Mouse (Mus musculus) hindbrain, embryonic 15.5 days (tissue): Measurements from ENCODE around the gene Slc26a1. TPM values are rescaled to one million over a fixed set of nuclear protein-coding genes. Genes with fewer than 3 reads are reported as not detected.
"Not testable (repeated sequence)": the region's sequence is repeated elsewhere in the genome, so short reads cannot be mapped to it uniquely, and the experiment has no call there.

ENCODE experiments used
- ATAC-seq: fragments of 200-750 bp; cut with Nextera tagmentation; 2 replicates; pipeline ENCODE4 v1.8.0; 2017; ENCODE audit warnings: low read depth, moderate number of reproducible peaks, moderate TSS enrichment; ENCODE audit not compliant: low FRiP score
- H3K27ac ChIP-seq: fragments of 300-500 bp; sonication (generic); replicated peaks from 2 replicates; pipeline ENCODE4 v1.5.1; 2015; ENCODE audit warnings: mild to moderate bottlenecking, inconsistent platforms
- H3K27me3 ChIP-seq: fragments of 300-500 bp; sonication (generic); 2 replicates; pipeline ENCODE4 v1.6.1; 2015; ENCODE audit warnings: control low read depth, inconsistent platforms
- H3K36me3 ChIP-seq: fragments of 300-500 bp; sonication (generic); 2 replicates; pipeline ENCODE4 v1.6.1; 2015; ENCODE audit warnings: control low read depth, inconsistent platforms
- H3K4me1 ChIP-seq: fragments of 300-500 bp; sonication (generic); replicated peaks from 2 replicates; pipeline ENCODE4 v1.6.1; 2015; ENCODE audit warnings: control low read depth, inconsistent platforms
- H3K4me2 ChIP-seq: fragments of 300-500 bp; sonication (generic); 2 replicates; pipeline ENCODE4 v1.6.1; 2015; ENCODE audit warnings: moderate library complexity, mild to moderate bottlenecking, inconsistent platforms
- H3K4me3 ChIP-seq: fragments of 300-500 bp; sonication (generic); 2 replicates; pipeline ENCODE4 v1.5.1; 2015; ENCODE audit warnings: mild to moderate bottlenecking, inconsistent platforms
- H3K9ac ChIP-seq: fragments of 300-500 bp; sonication (generic); 2 replicates; pipeline ENCODE4 v1.6.1; 2015; ENCODE audit warnings: inconsistent platforms
- H3K9me3 ChIP-seq: fragments of 300-500 bp; sonication (generic); 2 replicates; pipeline ENCODE4 v1.6.1; 2016; ENCODE audit warnings: control low read depth, inconsistent platforms
- WGBS: fragments of 180-500 bp; shearing (Covaris S2); methylation state at CpG from one replicate; pipeline ENCODE4 v1.1.7; 2015; 5-methylcytosine and 5-hydroxymethylcytosine counted together
- polyA plus RNA-seq: library from polyadenylated mRNA; unstranded; fragments of >200 nt; fragmentation: Nextera tagmentation; extraction: Ambion mirVana; gene quantifications from 2 replicates; pipeline ENCODE4 v1.2.1, GENCODE M21; 2015

Slc26a1 gene
- polyA plus RNA-seq, 1 experiment from 2014 or later = 3.0 TPM

DNA sequence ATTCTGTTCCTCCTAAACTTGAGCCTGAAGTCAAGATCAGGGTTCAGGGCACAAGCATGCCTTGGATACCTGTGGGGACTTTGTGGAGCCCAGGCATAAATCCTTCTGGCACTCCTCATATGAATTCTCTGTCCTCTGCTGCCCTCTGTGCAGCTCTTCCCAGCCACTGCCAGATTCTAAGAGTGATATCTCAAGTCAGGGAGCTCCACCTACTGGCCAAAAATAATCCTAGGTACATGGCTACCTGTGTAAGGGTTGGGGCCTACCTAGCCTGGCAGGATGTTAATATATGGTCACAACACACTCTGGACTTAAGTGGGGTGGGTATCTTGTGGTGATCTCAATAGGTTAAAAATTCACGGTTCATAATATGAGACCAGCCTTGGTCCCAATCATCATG lies 23.5 kb downstream of the Slc26a1 start:
- Histone ChIP-seq H3K9ac (no peak overlapping the region), H3K27ac (no peak overlapping the region), H3K36me3 (peaks cover 76% of the 10 kb centered on the region), H3K4me2 (no peak overlapping the region), H3K4me3 (no peak overlapping the region), H3K27me3 (no peaks in the 10 kb centered on the region), H3K4me1 (no peaks in the 10 kb centered on the region), H3K9me3 (no peaks in the 10 kb centered on the region)
- peak; percentile 61 for ATAC-seq
- 65% methylated on average over 1 of the region's 1 CpGs for WGBS

DNA sequence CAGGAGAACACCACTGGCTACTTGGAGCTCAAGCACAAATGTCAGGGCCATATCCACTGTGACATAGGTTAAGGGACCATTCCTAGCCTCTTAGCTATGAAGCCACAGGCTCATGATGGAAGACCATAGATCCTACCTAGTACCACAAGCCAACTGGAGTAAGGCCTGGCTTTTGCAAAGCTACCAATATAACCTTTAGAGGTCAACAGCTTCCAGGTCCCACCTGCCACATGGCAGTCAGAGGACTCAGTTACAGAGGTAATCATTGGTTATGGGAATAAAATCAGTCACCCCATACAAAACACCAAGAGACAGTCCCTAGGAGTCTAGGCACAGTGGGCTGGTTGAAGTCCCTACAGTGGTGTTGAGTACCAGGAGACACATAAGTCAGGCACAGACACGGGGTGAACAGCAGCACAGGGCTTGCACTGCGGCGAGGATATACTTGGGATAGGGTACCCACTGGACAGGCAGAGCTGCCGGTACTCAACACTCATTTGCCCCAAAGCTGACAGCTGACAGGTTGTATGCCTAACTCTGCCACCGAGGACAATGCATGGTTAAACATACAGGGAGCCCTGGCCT lies 24.1 kb downstream of the Slc26a1 start:
- no peaks in the 10 kb centered on the region for H3K9me3 ChIP-seq
- no peaks in the 10 kb centered on the region for H3K27me3 ChIP-seq
- no peak overlapping the region for H3K27ac ChIP-seq
- H3K4me3 ChIP-seq = no peak overlapping the region
- no peak for ATAC-seq
- H3K36me3 ChIP-seq = peaks cover 75% of the 10 kb centered on the region
- no peak overlapping the region for H3K4me2 ChIP-seq
- no peaks in the 10 kb centered on the region for H3K4me1 ChIP-seq
- no peak overlapping the region for H3K9ac ChIP-seq
- WGBS = 83% methylated on average over 5 of the region's 5 CpGs

DNA sequence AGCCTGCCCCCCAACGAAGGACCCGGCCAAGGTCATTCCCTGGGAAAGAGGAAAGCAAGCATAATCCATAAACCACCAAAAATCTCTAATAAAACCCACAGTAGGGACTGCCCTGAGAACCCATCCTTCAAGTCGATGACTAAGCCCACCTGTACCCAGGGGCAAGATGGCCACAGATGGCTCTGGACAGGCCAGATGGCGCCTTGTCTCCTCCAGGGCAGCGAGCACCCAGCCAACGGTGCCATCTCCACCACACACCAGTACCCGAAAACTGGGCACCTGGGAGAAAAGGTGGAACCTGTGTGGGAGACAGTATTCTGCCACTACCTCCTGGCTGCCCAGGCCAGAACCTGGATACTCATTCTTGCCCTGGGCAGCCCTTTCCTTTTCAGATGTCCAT lies 25.0 kb downstream of the Slc26a1 start:
- Histone ChIP-seq H3K9ac (no peak overlapping the region), H3K27me3 (no peaks in the 10 kb centered on the region), H3K4me2 (no peak overlapping the region), H3K9me3 (no peaks in the 10 kb centered on the region), H3K4me1 (no peaks in the 10 kb centered on the region), H3K4me3 (no peak overlapping the region), H3K36me3 (peaks cover 78% of the 10 kb centered on the region), H3K27ac (no peak overlapping the region)
- WGBS = 95% methylated on average over 7 of the region's 7 CpGs
- ATAC-seq = no peak

DNA sequence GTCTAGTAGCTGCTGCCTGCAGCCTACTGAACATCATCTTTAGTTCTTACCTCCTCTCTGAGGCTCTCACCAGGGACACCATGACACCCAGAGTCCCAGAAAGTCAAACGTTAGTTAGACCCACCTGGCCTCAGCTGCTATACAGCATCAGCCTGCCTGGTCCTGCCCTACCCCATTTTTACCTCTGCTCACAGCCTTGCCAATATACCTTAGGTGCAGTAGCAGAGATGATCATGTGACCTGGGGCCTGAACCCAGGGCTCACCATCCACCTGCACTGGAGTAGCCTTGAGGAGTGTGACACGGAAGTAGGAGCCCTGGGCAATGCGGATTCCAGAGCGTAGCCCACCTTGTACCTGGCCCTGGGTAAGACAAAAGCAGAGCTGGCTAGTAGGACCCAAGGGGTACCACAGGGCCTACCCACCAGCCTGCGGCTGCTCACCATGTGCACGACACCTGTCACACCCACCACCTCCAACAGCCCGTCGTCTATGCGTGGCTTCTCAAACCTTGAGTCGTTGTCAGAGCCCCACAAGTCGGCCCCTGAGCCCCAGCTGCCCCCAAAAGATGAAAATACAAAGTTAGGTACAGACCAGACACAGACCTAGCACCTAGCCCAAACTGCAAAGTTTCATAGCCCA lies 26.3 kb downstream of the Slc26a1 start:
- H3K27me3 ChIP-seq = no peaks in the 10 kb centered on the region
- no peaks in the 10 kb centered on the region for H3K9me3 ChIP-seq
- H3K9ac ChIP-seq = no peak overlapping the region
- H3K4me3 ChIP-seq = no peak overlapping the region
- peaks cover 73% of the 10 kb centered on the region for H3K36me3 ChIP-seq
- no peaks in the 10 kb centered on the region for H3K4me1 ChIP-seq
- 92% methylated on average over 11 of the region's 11 CpGs for WGBS
- no peak overlapping the region for H3K27ac ChIP-seq
- no peak for ATAC-seq
- no peak overlapping the region for H3K4me2 ChIP-seq

DNA sequence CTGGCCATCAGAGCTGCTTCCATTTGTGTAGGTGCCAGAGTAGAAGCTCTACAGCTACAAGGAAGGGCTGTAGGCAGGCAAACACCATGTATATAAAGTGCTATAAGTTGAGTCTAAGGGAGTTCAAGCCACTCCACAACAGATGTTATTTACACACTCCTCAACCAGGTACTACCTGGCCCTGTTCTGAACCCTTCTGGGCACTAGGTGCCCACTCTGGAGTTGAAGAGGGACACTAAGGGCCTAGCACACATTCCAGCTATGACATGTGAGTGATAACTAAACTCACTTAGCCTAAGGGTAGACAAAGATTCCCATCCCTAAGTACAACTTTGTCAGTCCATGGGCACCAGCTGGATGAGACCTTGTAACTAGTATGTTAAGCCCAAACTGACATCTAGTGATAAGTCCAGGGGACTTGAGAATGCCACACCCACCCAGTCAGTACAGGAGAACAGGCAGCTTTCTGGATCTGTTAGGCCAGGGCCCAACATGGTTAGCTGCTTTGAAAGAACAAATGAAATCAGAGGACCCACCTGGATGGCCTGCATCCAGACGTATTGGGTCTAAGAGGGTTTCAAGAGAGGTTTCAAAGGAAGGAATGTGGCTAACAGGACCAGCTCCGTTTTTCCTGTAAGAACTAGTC lies 27.4 kb downstream of the Slc26a1 start:
- Histone ChIP-seq H3K4me3 (no peak overlapping the region), H3K36me3 (peaks cover 68% of the 10 kb centered on the region), H3K4me2 (no peak overlapping the region), H3K27me3 (no peaks in the 10 kb centered on the region), H3K4me1 (no peaks in the 10 kb centered on the region), H3K9ac (no peak overlapping the region), H3K9me3 (no peaks in the 10 kb centered on the region), H3K27ac (no peak overlapping the region)
- ATAC-seq = no peak
- WGBS = 83% methylated on average over 2 of the region's 2 CpGs

DNA sequence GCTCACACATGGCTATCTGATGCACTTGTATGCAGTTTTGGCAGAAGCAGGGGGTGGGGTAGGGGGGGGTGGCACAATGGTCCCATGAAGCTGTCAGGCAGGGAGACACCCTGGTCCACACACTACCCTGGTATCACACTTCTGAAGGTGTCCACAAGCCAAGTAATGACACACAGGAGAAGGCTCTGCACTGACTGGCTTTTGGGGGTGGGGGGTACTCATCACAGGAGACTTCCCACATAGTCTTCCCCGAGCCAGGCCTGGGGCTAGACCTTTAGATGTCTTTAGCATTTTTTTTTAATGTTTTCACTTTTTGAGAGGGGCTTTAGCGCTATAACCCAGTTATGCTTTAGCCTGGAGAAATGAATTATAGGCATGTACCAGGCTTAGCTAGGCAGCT lies 28.1 kb downstream of the Slc26a1 start:
- H3K4me1 ChIP-seq = no peaks in the 10 kb centered on the region
- no peak overlapping the region for H3K4me3 ChIP-seq
- H3K4me2 ChIP-seq = no peak overlapping the region
- WGBS = 88% methylated on average over 2 of the region's 2 CpGs
- peaks cover 67% of the 10 kb centered on the region for H3K36me3 ChIP-seq
- no peaks in the 10 kb centered on the region for H3K9me3 ChIP-seq
- H3K27me3 ChIP-seq = no peaks in the 10 kb centered on the region
- H3K9ac ChIP-seq = no peak overlapping the region
- no peak for ATAC-seq
- no peak overlapping the region for H3K27ac ChIP-seq

DNA sequence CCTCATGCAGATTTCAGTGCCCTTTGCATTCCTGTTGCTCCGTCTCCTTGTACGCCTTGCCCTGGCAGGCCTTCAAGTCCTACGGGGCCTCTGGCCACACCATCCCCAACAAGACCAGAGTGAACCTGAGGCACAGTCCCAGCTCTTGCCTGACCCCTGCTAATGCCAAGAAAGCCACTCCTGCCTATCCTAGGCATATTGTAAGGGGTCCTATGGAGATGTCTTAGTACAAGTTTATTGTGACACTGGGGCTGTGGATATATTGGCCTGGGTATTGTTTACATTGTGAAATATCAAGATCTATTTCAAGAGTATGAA lies 29.1 kb downstream of the Slc26a1 start:
- no peaks in the 10 kb centered on the region for H3K9me3 ChIP-seq
- H3K4me3 ChIP-seq = no peak overlapping the region
- H3K27ac ChIP-seq = no peak overlapping the region
- peak; percentile 6; the same call in 1 of the 2 replicates for ATAC-seq
- H3K4me2 ChIP-seq = no peak overlapping the region
- peaks cover 66% of the 10 kb centered on the region for H3K36me3 ChIP-seq
- H3K4me1 ChIP-seq = no peaks in the 10 kb centered on the region
- no peaks in the 10 kb centered on the region for H3K27me3 ChIP-seq
- no peak overlapping the region for H3K9ac ChIP-seq
- 88% methylated on average over 3 of the region's 3 CpGs for WGBS

DNA sequence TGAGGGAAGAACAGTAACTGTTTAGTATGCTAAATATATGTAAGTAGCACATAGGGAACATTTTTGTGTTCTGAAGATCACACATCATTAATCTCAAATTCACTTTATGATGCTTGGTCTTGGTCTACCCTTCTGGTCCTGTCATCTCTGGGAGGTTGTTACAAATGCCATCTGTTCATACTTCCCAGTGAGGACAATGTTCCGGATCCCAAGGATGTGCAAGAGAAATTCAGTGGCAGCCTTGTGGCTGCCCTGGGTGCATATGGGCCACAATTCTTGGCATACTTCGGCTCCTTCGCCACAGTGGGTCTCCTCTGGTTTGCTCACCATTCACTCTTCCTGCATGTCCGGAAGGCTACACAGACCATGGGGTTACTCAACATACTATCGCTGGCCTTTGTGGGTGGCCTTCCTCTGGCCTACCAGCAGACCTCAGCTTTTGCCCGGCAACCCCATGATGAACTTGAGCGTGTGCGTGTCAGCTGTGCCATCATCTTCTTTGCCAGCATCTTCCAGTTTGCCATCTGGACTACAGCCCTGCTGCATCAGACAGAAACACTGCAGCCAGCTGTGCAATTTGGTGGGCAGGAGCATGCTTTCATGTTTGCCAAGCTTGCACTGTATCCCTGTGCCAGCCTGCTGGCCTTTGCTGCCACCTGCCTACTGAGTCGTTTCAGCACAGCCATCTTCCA lies 29.6 kb downstream of the Slc26a1 start:
- ATAC-seq = peak; percentile 55
- 87% methylated on average over 9 of the region's 9 CpGs for WGBS
- no peaks in the 10 kb centered on the region for H3K9me3 ChIP-seq
- H3K27me3 ChIP-seq = no peaks in the 10 kb centered on the region
- H3K4me1 ChIP-seq = no peaks in the 10 kb centered on the region
- peaks cover 61% of the 10 kb centered on the region for H3K36me3 ChIP-seq
- H3K4me3 ChIP-seq = no peak overlapping the region
- no peak overlapping the region for H3K27ac ChIP-seq
- no peak overlapping the region for H3K4me2 ChIP-seq
- H3K9ac ChIP-seq = no peak overlapping the region

DNA sequence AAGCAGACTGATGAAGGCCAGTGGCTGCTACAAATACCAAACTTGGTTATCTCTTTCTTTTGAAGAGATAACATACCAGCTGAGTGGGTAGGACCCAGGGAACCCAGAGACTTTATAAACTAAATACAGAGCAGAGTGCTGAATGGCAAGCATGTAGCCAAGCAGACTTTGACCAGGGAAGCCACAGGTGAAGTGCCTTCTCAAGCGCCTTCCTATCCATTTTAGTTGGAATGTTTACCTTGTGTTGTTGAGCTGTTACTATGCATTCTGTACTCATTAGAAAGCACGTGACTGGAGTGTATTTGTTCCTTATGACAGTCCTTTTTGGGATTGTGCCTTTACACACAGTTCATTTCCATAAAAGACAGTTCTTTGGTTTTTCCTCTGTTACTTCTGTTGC lies 31.7 kb downstream of the Slc26a1 start:
- no peak overlapping the region for H3K4me2 ChIP-seq
- H3K27me3 ChIP-seq = no peaks in the 10 kb centered on the region
- H3K36me3 ChIP-seq = peaks cover 52% of the 10 kb centered on the region
- H3K4me1 ChIP-seq = no peaks in the 10 kb centered on the region
- no peak overlapping the region for H3K9ac ChIP-seq
- H3K4me3 ChIP-seq = no peak overlapping the region
- H3K9me3 ChIP-seq = no peaks in the 10 kb centered on the region
- WGBS = 83% methylated on average over 2 of the region's 2 CpGs
- no peak for ATAC-seq
- H3K27ac ChIP-seq = no peak overlapping the region

DNA sequence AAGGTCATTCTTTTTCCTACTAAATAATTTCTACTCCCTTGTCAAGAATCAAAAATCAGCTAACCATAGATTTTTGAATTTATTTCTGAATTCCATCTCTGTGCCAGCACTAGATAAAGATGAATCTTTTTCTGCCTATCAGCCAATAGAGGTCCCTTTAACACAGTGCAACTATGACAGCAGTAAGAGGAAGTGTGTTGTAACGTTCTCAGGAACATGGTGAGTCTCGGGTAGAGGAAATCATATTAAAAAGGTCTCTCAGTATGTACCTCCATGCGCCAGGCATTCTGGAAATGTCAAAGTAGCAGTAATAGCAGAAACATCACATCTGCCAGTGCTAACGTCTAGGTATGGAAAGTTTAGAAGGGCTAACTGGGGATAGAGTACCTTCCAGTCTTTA lies 39.2 kb downstream of the Slc26a1 start:
- no peaks in the 10 kb centered on the region for H3K9me3 ChIP-seq
- no peak overlapping the region for H3K27ac ChIP-seq
- H3K9ac ChIP-seq = no peak overlapping the region
- H3K4me2 ChIP-seq = no peak overlapping the region
- H3K27me3 ChIP-seq = no peaks in the 10 kb centered on the region
- WGBS = 85% methylated on average over 4 of the region's 4 CpGs
- no peak for ATAC-seq
- no peak overlapping the region for H3K4me3 ChIP-seq
- peaks cover 7% of the 10 kb centered on the region; the same call in 1 of the 2 replicates for H3K36me3 ChIP-seq
- no peaks in the 10 kb centered on the region for H3K4me1 ChIP-seq

DNA sequence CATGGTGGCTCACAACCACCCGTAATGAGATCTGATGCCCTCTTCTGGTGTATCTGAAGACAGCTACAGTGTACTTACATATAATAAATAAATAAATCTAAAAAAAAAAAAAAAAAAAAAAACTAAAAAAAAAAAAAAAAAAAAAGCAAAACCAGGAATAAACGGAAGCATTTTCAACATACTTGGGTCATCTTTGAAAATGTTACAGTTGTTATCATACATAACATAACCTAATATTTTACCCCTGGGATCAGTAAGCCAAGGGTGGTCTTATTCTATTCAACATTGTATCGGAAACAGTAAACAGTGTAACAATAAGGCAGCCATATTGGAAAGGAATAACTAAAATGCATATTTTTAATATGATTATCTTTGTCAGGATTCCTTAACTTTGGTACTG lies 41.3 kb downstream of the Slc26a1 start:
- not testable (repeated sequence) for H3K9ac ChIP-seq, ATAC-seq, H3K27ac ChIP-seq, H3K4me3 ChIP-seq, H3K27me3 ChIP-seq, H3K36me3 ChIP-seq, H3K4me2 ChIP-seq, H3K9me3 ChIP-seq, H3K4me1 ChIP-seq
- 89% methylated on average over 2 of the region's 3 CpGs for whole genome bisulfite sequencing

DNA sequence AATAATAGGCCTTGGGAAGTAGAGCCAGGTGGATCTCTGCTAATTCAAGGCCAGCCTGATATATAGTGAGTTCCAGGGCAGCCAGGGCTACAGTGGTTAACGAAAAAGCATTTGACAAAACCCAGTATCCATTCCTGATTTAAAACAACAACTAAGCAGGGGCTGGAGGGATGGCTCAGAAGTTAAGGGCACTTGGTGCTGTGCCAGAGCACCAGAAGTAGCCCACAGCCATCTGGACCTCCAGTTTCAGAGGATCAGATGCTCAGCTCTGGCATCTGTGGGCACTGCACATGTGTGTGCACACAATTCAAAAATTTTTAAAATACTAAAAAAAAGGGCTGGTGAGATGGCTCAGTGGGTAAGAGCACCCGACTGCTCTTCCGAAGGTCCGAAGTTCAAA lies 41.7 kb downstream of the Slc26a1 start:
- Histone ChIP-seq H3K4me1 (peaks cover 12% of the 10 kb centered on the region), H3K36me3 (no peaks in the 10 kb centered on the region; the same call in 1 of the 2 replicates), H3K9ac (no peak overlapping the region), H3K4me3 (no peak overlapping the region), H3K4me2 (no peak overlapping the region), H3K9me3 (no peaks in the 10 kb centered on the region), H3K27me3 (no peaks in the 10 kb centered on the region), H3K27ac (no peak overlapping the region)
- WGBS = 82% methylated on average over 4 of the region's 4 CpGs
- no peak for ATAC-seq
